Mouse (Mus musculus) adipocyte (in vitro differentiated cells): ENCODE results near the gene Slc1a7.

Source experiments
- DNase-seq: peaks from one replicate; pipeline ENCODE4 v3.0.0-alpha.2; 2016; ENCODE audit warnings: low spot score

The Slc1a7 gene

DNA sequence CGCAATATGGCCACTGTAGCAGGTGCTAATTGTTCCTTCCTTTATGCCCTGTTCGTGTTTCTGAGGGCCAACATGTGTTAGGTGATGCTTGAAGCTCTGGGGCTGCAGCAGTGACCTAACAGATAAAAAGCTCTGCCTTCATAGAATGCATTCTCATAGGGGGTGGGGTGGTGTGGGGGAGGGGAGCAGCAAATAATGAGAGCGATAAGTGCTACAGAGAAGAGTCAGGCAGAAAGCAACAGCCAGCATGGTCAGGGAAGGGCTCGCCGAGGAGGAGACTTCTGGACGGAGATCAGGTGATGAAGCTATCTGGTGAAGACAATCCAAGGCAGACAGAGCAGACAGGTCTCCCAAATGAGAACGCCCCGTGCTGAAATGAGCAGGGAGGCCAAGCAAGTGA lies 84.5 kb downstream of the Slc1a7 start:
- DNase-seq = no peak

- no peak for DNase-seq
These were observed 87.7 kb downstream of the Slc1a7 start for GRCm38 (mm10) chr4:108055873-108056272.

- no peak for DNase-seq
These were observed 89.1 kb downstream of the Slc1a7 start for GRCm38 (mm10) chr4:108057247-108057646.

DNA sequence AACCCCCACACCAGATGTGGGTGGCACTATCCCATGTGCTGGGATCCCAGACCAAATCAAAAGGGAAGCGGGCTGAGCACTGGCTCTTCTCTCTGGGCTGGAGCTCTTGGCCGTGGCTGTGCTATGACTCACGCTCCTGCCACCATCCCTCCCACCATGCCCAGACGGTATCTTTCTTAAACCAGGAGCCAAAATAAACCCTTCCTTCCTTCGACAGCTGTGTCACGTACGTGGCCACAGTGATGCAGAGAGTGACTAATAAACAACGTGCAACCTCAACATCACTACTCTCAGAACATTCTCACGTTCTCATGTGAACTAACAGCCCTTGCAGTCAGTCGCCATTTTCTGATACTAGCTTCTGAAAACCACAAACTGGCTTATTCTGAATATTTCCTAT lies 90.0 kb downstream of the Slc1a7 start:
- peak; percentile 75 for DNase-seq

GRCm38 (mm10) chr4:108059601-108060379 lies 91.7 kb downstream of the Slc1a7 start:
- peak; percentile 40 for DNase-seq

DNA sequence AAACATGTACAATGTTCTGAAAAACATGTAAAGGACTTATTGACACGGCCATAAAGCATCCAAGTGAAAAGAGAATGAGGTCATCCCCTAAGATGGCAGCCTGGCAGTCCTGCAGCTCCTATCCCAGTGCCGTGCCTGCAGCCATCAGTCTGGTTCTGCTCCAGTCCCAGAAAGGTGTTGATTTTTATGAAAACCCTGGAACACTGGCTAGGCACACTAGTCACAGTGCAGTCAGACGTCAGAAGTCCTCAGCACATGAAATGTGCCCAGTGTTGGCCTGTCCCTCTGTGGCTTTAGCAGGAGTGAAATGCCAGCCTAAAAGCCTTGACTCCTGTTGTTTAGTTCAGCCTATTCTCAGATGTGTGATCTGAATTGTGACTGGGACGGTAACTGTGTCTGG lies 92.6 kb downstream of the Slc1a7 start:
- no peak for DNase-seq

DNA sequence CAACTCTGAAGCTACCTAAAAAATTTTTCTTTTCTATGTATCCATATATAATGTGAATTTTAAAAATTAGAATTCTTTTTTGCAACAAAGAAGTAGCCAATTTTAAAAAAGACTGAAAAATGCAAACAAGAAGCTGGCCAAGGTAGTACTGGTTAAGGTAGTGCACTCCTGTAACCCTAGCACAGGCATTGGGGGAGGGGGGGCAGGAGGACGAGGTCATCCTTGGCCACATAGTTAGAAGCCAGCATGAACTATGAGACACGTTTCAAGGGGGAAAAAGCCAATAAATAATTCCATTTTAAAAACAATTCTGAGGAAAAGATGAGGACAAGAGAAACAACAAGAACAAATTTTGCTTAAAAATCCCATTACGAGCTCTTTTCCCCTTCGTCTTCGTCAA lies 94.4 kb downstream of the Slc1a7 start:
- no peak for DNase-seq
